Mouse (Mus musculus) ES-Bruce4 (cell line): ENCODE measurements around the gene Rassf5.

Experiments used
- CTCF ChIP-seq: IDR thresholded peaks from one replicate; pipeline ENCODE4 v1.8.1; 2011; ENCODE audit warnings: low read depth, low read length
- EP300 ChIP-seq: IDR thresholded peaks from 2 replicates; pipeline ENCODE4 v1.6.1; 2011; ENCODE audit warnings: low read depth, low read length; ENCODE audit not compliant: insufficient read depth
- POLR2A ChIP-seq: IDR thresholded peaks from one replicate; pipeline ENCODE4 v1.8.1; 2011; ENCODE audit warnings: low read length; ENCODE audit not compliant: insufficient read depth

DNA sequence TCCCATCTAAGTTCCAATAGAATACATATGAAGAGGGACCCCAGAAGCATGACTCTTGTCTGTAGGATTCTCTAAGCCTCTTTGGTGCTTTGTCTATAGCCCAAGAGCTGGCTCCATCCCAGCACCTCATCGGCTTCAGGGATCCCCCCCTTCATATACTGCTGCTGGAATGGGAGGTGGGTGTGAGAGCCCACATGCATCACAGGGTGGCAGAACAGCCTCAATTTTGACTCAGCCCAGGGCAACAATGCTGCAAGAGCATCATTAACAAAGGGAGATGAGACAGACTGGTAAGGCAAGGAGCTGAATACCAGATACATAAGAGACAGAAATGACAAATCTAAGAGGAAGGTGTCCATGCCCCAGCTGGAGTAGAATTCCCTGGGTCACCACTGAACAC is 39.1 kb upstream of the Rassf5 start:
- TF ChIP-seq POLR2A: no peak
- TF ChIP-seq CTCF: peak; percentile 11
- TF ChIP-seq EP300: no peak
